Mouse (Mus musculus): Measurements from ENCODE around the gene Foxc1.

DNA sequence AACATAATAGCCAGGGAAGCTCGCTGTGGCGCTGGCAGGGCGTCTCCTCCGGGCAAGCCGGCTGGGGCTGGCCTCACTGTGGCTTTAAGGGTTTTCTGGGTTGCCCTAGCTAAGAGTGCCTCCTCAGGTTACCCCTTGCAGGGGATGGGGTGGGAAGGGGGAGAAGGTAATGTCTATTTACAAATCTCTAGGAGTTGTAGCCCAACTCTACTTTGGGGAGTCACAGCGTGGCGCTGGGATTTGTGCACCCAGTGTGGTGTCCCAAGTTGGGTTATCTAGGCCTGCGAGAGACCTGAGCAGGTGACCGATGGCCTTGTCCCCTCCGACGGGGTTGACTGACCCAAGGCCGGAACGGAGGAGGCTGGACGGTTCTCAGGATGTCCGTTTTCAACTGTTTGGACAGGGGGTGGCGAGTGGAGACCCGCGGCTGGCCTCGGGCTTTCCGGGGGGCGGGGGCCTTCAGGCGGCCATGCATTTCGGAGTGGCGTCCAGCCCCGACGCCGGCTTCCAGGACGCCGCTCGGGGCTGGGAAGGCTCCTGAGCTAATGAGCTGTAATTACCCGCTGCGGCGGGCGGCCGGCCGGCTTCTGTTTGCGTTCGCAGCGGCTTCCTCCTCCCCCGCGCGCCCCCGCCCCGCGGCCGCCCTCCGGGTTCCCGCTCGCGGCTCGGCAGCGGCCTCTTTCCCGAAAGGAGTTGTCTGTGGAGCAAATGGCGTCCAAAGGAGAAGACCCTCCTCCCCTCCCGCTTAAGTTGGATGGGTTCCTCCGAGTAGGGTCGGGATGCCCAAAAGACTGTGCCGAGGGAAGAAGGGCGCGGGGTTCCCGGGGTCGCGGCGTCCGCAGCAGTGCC, 4.5 kb downstream of the Foxc1 start:
- TF ChIP-seq CTCF (IDR thresholded peaks at IDR 0.05; ENCODE audit: low read depth) (no peak), EP300 (IDR thresholded peaks at IDR 0.05; ENCODE audit: low read depth) (no peak)
